Mouse (Mus musculus): Measurements from ENCODE around the gene Pitpnm3. TPM values are rescaled to one million over a fixed set of nuclear protein-coding genes. Genes with fewer than 3 reads are reported as not detected.
"Not testable (repeated sequence)": the region's sequence is repeated elsewhere in the genome, so short reads cannot be mapped to it uniquely, and the experiment has no call there.

The Pitpnm3 gene
- polyA plus RNA-seq (2015; fragmentation: Nextera tagmentation; extraction: Ambion mirVana): 0.50 and 0.62 TPM in 2 replicates

DNA sequence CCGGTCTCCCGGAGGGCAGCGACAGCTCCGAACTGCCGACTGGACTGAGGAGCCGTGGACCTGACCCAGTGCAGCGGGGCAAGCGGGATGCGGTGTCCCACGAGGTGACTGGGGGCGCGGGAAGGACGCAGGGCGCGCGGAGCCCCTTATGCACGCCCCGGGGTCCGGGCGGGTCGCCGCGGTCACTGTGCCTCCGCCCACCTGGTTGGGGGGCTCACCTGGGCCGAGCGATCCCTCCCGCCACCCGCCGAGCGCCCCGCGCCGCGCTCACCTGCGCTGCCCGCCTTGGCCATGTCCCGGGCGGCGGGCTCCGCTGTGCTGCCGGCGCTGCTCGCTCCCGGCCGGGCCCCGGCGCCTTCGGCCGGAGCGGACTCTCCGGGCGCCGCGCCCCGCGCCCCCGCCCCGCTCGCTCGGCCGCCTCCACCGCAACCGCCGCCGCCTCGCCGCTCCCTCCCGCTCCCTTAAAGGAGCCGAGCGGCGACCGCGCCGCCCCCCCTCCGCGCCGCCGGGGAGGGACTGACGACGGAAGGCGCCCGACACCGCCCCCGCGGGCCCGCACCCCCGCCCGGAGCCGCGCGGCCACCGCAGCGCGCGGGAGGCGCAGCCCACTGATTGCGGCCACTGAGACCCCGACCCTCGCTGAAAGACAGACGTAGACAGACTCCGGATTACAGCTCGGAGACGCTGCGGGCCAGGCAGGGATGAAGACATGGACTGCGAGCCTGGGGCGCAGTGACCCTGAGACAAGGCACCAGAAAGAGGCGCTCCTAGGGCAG lies at the start of gene Pitpnm3:
Gene Pitpnm3, minus strand, starts transcription at position 396 of the 776 bp plus-strand sequence.
- Histone ChIP-seq H3K36me3 (no peaks in the 10 kb centered on the region), H3K4me3 (replicated peaks) (peak within 1 kb of the TSS; percentile 63), H3K9me3 (no peaks in the 10 kb centered on the region), H3K4me2 (replicated peaks) (peak within 1 kb of the TSS; percentile 99), H3K4me1 (replicated peaks) (peaks cover 29% of the 10 kb centered on the region), H3K27ac (no peak within 1 kb of the TSS), H3K9ac (peak within 1 kb of the TSS; percentile 70), H3K27me3 (replicated peaks) (peaks cover 25% of the 10 kb centered on the region)
- ATAC-seq: peak; percentile 24
- WGBS: under 1% methylated on average over 99 of the region's 107 CpGs

DNA sequence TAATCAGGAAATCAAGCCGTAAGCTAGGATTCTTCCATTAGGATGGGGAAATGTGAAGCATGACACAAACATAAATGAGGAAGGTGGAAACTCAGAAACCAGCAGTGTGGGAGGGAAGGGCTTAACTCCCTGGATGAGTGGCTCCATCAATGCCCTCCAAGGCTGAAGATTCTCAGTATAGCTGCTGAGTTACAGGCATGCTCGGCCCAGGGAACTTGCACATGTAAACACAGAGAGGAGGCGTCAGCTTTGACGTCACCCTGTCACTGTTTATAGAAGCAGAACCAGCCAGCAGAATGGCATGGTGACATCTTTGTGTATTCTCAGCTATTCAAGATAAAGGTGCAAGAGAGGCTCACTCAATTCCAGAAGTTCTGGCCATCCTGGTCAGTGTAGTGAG lies 48.7 kb upstream of the Pitpnm3 start:
- WGBS: 73% methylated on average over 4 of the region's 4 CpGs
- no peak overlapping the region for H3K27ac ChIP-seq
- H3K4me2 ChIP-seq (replicated peaks): no peak overlapping the region
- H3K36me3 ChIP-seq: peaks cover 7% of the 10 kb centered on the region; the same call in 1 of the 2 replicates
- no peak overlapping the region for H3K4me3 ChIP-seq (replicated peaks)
- no peak overlapping the region for H3K9ac ChIP-seq
- ATAC-seq: no peak
- no peaks in the 10 kb centered on the region for H3K27me3 ChIP-seq (replicated peaks)
- no peaks in the 10 kb centered on the region for H3K4me1 ChIP-seq (replicated peaks)
- no peaks in the 10 kb centered on the region for H3K9me3 ChIP-seq

DNA sequence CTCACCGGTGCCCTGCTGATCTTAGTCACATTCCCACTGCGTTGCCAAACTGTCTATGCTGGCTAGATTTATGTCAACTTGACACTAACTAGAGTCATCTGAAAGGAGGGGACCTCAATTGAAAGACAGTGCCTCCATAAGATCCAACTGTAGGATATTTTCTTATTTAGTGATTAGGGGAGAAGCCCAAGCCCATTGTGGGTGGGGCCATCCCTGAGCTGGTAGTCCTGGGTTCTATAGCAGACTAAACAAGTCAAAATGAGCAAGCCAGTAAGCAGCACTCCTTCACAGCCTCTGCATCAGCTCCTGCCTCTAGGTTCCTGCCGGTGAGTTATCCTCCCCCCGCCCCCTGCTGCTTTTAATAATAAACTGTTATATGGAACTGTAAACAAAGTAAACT lies 45.6 kb upstream of the Pitpnm3 start:
- Histone ChIP-seq H3K4me2 (replicated peaks) (no peak overlapping the region), H3K4me1 (replicated peaks) (no peaks in the 10 kb centered on the region), H3K36me3 (peaks cover 11% of the 10 kb centered on the region; the same call in 1 of the 2 replicates), H3K27ac (no peak overlapping the region), H3K9ac (no peak overlapping the region), H3K9me3 (no peaks in the 10 kb centered on the region), H3K4me3 (replicated peaks) (no peak overlapping the region), H3K27me3 (replicated peaks) (no peaks in the 10 kb centered on the region)
- ATAC-seq: no peak
- WGBS: 86% methylated on average over 4 of the region's 4 CpGs

DNA sequence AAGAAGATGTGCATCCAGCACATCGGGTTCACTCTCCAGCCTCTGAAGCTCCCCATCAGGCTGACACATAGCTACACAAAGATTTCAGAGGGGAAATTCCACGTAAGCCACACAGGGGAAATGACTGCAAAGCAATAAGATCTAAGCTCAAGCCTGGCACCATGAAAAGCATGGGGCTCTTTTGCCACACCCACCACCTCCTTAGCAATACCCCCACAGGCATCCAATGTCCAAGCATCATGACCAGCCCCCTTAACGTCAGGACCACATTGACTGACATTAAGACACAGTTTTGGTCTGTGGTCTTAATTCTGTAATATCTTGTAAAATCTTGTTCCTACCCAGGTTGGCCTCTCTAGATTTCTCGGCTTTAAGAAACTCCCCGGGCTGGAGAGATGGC lies 45.0 kb upstream of the Pitpnm3 start:
- Histone ChIP-seq H3K27ac (no peak overlapping the region), H3K36me3 (peaks cover 11% of the 10 kb centered on the region; the same call in 1 of the 2 replicates), H3K4me2 (replicated peaks) (no peak overlapping the region), H3K9me3 (no peaks in the 10 kb centered on the region), H3K4me3 (replicated peaks) (no peak overlapping the region), H3K9ac (no peak overlapping the region), H3K4me1 (replicated peaks) (no peaks in the 10 kb centered on the region), H3K27me3 (replicated peaks) (no peaks in the 10 kb centered on the region)
- WGBS: 91% methylated on average over 5 of the region's 5 CpGs
- ATAC-seq: no peak

DNA sequence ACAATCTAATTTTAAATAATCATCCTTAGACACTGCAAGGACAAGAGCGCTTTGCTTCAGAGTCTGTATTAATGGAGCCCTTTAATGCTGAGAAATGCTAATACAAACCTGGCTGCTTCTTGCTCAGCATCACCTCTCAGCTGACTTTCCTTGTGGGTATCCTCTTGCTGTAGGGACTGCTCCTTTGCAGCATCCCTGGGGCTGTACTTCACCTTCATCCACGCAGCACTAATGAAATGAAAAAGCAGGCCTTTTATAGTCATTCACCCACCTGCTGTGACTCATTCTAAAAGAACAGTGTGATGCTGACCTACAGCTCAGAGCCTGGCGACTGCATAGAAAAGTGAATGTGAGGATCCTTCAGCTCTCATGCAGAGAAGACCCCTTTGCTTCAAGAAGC lies 41.0 kb upstream of the Pitpnm3 start:
- Histone ChIP-seq H3K4me3 (replicated peaks) (no peak overlapping the region), H3K4me2 (replicated peaks) (no peak overlapping the region), H3K36me3 (peaks cover 14% of the 10 kb centered on the region; the same call in 1 of the 2 replicates), H3K27me3 (replicated peaks) (no peaks in the 10 kb centered on the region), H3K4me1 (replicated peaks) (no peaks in the 10 kb centered on the region), H3K9me3 (no peaks in the 10 kb centered on the region), H3K9ac (no peak overlapping the region), H3K27ac (no peak overlapping the region)
- WGBS: 81% methylated on average over 3 of the region's 3 CpGs
- ATAC-seq: no peak

DNA sequence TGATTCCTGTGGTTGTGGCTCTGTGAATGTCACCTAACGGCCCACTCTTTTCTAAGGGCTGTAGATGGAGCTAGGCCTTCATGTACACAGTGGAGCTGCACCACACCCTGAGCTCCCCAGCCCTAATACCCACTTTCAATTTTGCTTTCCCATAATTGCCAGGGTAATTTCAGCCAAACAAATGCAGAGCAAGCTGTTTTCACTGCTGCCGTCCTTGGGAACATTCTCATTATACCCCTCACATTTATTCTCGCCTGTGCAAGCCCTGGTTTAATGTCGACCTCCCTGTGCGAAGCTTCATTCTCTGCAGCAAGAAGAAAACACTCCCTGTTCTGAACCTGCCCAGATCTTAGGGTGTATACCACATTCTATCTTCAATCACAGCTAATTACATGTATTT lies 40.4 kb upstream of the Pitpnm3 start:
- Histone ChIP-seq H3K4me2 (replicated peaks) (no peak overlapping the region), H3K4me3 (replicated peaks) (no peak overlapping the region), H3K27ac (no peak overlapping the region), H3K36me3 (peaks cover 12% of the 10 kb centered on the region; the same call in 1 of the 2 replicates), H3K4me1 (replicated peaks) (no peaks in the 10 kb centered on the region), H3K9ac (no peak overlapping the region), H3K27me3 (replicated peaks) (no peaks in the 10 kb centered on the region), H3K9me3 (no peaks in the 10 kb centered on the region)
- no peak for ATAC-seq
- 88% methylated on average over 5 of the region's 5 CpGs for WGBS

DNA sequence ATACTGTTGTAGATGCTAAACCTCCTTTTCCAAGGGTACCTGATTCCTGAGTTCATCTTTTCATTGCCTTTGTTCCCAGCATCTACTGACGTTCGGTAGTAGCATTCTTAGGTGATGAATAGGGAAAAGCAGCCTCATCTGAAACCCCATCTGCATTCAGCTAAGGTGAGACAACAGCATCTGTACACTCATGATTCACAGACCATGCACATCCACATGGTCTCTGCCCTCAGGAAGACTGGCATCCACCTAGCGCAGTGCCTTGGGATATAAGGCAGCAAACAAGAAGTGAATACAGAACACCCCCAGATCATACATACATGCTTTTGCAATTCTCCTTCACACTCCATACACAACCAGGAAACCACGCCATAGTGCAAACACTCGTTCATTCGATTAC lies 39.1 kb upstream of the Pitpnm3 start:
- H3K27me3 ChIP-seq (replicated peaks): no peaks in the 10 kb centered on the region
- H3K27ac ChIP-seq: no peak overlapping the region
- 92% methylated on average over 6 of the region's 6 CpGs for WGBS
- H3K9me3 ChIP-seq: no peaks in the 10 kb centered on the region
- H3K9ac ChIP-seq: no peak overlapping the region
- H3K4me1 ChIP-seq (replicated peaks): no peaks in the 10 kb centered on the region
- no peak overlapping the region for H3K4me3 ChIP-seq (replicated peaks)
- H3K36me3 ChIP-seq: peaks cover 14% of the 10 kb centered on the region; the same call in 1 of the 2 replicates
- ATAC-seq: no peak
- H3K4me2 ChIP-seq (replicated peaks): no peak overlapping the region

DNA sequence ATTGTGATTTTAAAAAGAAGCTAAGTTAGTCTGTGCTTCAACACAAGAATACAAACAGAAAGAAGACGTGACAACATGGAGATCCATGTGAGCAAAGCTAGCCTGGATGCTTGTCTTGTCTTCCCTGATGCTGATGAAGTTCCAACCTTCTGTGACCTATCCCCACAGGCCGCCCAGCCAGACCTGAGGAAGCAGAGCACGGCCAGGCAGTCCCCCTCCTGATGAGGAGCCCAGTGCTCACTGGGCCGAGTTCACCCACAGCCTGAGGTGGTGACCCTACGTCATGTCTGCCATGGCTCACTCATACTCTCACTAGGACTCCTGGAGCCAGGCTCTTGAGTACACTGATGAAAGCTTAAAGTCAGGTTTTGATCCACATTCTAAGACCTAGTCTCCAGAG lies 37.9 kb upstream of the Pitpnm3 start:
- Histone ChIP-seq H3K4me1 (replicated peaks) (no peaks in the 10 kb centered on the region), H3K4me3 (replicated peaks) (no peak overlapping the region), H3K4me2 (replicated peaks) (no peak overlapping the region), H3K9me3 (no peaks in the 10 kb centered on the region), H3K27ac (no peak overlapping the region), H3K9ac (no peak overlapping the region), H3K36me3 (peaks cover 23% of the 10 kb centered on the region; the same call in 1 of the 2 replicates), H3K27me3 (replicated peaks) (no peaks in the 10 kb centered on the region)
- ATAC-seq: no peak
- 82% methylated on average over 5 of the region's 5 CpGs for WGBS

DNA sequence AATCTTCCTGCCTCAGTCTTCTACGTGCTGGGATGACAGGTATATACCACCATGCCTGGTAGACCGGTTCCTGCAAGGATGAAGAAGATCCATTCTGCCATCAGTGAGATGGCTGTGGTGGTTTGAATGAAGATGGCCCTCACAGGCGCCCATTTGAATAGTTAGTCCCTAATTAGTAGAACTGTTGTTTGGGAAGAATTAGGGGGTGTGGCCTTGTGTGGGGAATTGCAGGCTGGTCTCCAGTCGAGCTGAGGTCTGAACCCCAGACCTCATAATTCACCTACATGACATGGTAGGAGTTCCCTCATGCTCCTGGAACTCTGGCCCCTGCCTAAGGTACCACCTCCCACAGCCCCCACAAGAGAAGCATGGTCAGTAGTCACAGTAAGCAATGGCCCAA lies 36.3 kb upstream of the Pitpnm3 start:
- H3K4me3 ChIP-seq (replicated peaks); H3K27me3 ChIP-seq (replicated peaks); H3K9me3 ChIP-seq; H3K4me2 ChIP-seq (replicated peaks); H3K9ac ChIP-seq; ATAC-seq; H3K27ac ChIP-seq; H3K4me1 ChIP-seq (replicated peaks): not testable (repeated sequence)
- peaks cover 20% of the 10 kb centered on the region; the same call in 1 of the 2 replicates for H3K36me3 ChIP-seq
- 71% methylated on average over 4 of the region's 4 CpGs for WGBS

DNA sequence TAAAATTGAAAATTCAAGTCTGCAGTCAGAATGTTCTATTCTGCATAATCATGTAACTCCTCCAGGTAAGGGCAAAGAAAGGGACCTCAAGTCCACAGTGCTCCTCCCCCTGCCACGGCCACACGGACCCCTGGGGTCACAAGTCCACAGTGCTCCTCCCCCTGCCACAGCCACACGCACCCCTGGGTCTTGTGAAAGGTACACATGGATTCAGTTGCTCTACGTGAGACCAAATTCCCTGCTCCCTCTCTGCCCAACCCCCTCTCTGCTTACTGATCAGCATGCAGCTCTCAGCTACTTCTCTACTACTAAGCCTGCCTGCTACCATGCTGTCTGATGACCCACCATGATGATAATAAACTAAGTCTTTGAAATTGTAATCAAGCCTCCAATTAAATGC lies 34.3 kb upstream of the Pitpnm3 start:
- Histone ChIP-seq H3K9ac (no peak overlapping the region), H3K9me3 (no peaks in the 10 kb centered on the region), H3K4me1 (replicated peaks) (no peaks in the 10 kb centered on the region), H3K36me3 (peaks cover 22% of the 10 kb centered on the region; the same call in 1 of the 2 replicates), H3K27ac (no peak overlapping the region), H3K27me3 (replicated peaks) (no peaks in the 10 kb centered on the region), H3K4me3 (replicated peaks) (no peak overlapping the region), H3K4me2 (replicated peaks) (no peak overlapping the region)
- ATAC-seq: no peak
- 77% methylated on average over 4 of the region's 4 CpGs for WGBS

DNA sequence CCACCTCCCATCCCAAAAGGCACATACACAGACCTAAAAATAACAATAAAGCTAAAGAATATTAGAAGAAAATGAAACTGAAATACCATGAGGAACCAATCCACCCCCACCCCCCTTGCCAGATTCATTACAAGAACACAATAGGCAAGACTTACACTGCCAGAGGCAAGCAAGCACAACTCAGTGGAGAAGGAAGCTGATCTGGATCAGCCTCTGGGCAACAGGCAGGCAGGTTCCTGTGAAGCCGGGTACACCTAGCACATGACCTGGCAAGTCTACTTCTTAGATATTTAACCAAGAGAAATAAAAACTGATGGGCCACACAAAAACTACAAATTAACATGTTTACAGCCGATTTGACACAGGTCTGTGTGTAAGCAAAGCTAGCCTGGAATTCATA lies 27.6 kb upstream of the Pitpnm3 start:
- Histone ChIP-seq H3K9me3 (no peaks in the 10 kb centered on the region), H3K27me3 (replicated peaks) (no peaks in the 10 kb centered on the region), H3K4me3 (replicated peaks) (no peak overlapping the region), H3K4me2 (replicated peaks) (no peak overlapping the region), H3K36me3 (peaks cover 15% of the 10 kb centered on the region), H3K4me1 (replicated peaks) (no peaks in the 10 kb centered on the region), H3K9ac (no peak overlapping the region), H3K27ac (no peak overlapping the region)
- ATAC-seq: no peak
- WGBS: 87% methylated on average over 2 of the region's 2 CpGs

DNA sequence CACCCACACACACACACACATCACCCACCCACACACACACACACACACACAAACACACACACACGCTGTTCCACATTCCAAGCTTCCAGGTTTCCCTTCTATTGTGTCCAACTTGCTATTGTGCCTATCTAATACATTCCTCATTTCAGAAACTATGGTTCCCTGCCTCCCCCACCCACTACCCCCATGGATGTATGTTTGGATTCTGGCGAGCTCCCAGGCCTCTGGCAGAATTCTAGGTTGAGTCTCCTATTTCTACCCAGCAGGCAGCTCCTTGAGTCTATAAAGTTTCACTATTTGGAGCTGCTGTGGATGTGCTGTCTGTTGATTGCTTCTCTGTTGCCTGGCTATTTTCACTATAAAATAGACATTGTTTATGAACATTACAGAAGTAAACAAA lies 21.0 kb upstream of the Pitpnm3 start:
- Histone ChIP-seq H3K36me3 (peaks cover 9% of the 10 kb centered on the region; the same call in 1 of the 2 replicates), H3K27ac (peak overlapping the region; percentile 30; the same call in 1 of the 2 replicates), H3K4me1 (replicated peaks) (0 out of 2 replicates have a peak, but pooled peaks cover 2% of the 10 kb centered on the region), H3K27me3 (replicated peaks) (no peaks in the 10 kb centered on the region), H3K9me3 (no peaks in the 10 kb centered on the region), H3K4me2 (replicated peaks) (no peak overlapping the region), H3K9ac (no peak overlapping the region), H3K4me3 (replicated peaks) (no peak overlapping the region)
- ATAC-seq: no peak
- WGBS: 54% methylated on average over 2 of the region's 2 CpGs

DNA sequence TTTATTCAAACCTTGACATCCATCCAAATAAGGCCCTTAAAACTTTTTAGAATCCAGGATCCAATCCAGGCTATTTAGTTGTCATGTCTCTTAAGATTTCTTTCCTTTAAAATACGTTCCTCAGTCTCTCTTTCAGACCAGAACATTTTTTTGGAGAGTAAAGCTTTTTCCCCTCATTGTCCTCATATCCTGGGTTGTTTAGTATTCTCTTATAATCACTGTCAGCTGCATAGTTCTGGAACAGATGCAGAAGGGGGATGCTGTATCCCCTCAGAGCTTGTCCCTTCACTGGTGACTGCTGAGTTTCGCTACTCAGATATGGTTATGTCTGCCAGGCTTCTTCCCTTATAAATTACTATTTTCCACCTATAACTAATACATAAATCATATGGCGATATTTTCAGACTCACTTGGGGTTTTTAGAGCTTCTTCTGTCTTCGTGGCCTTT lies 20.4 kb upstream of the Pitpnm3 start:
- Histone ChIP-seq H3K36me3 (peaks cover 9% of the 10 kb centered on the region; the same call in 1 of the 2 replicates), H3K27ac (peak overlapping the region; percentile 30), H3K27me3 (replicated peaks) (no peaks in the 10 kb centered on the region), H3K4me3 (replicated peaks) (no peak overlapping the region), H3K4me2 (replicated peaks) (no peak overlapping the region), H3K9ac (no peak overlapping the region), H3K4me1 (replicated peaks) (0 out of 2 replicates have a peak, but pooled peaks cover 2% of the 10 kb centered on the region), H3K9me3 (no peaks in the 10 kb centered on the region)
- ATAC-seq: peak; percentile 63; the same call in 1 of the 2 replicates
- 52% methylated on average over 4 of the region's 4 CpGs for WGBS

Measured in intestine, embryonic 15.5 days (tissue).